In the genomic region with DNA sequence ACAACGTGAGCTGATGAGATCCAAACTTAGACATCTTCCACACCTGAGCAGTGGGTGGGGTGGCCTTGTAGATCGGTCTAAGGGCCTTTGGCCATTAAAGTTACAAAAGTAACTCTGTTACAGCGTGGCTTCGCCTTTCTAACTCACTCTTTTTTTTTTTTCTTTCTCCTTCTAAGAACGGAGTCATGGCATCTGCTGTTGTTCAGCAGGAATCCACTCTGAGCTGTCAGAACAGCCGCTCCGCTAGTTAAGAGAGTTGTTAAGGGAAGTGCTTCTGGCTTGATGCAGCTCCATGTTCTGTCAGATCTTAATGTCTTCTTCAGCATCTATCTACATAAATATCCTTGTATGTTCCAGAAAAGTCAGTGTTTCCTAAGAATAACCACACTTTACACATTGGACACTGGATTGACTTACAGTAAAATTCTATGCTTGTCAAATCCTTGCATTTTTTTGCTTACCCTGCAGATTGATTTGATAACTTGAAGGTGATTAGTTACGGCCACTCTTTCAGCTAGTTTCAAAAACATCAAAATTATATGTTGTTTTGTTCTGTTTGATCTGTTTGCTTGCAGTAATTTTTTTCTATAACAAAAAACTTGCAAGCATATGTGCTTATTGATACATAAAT, we compare ENCODE assay signal across 7 mouse cellular contexts. TPM values are rescaled to one million over a fixed set of nuclear protein-coding genes. Genes with fewer than 3 reads are reported as not detected.
DNase-seq lines count a peak whose midpoint lies in the region; ATAC-seq and TF ChIP-seq lines count a peak whose summit lies in the region.

No protein-coding gene starts in this region.

- peaks cover 16% of the 10 kb centered on the region for H3K4me1 ChIP-seq in lung, embryonic 16.5 days (replicated peaks; ENCODE audit: control insufficient read depth, insufficient read depth, low read length)
- peaks cover 6% of the 10 kb centered on the region for H3K4me1 ChIP-seq in hindbrain, postnatal 0 days (ENCODE audit: insufficient read depth, low read length)
- H3K4me1 ChIP-seq in neural tube, embryonic 13.5 days (replicated peaks) = peaks cover 36% of the 10 kb centered on the region

- peak overlapping the region; percentile 86 for H3K9ac ChIP-seq in lung, embryonic 16.5 days (ENCODE audit: low read length)
- H3K9ac ChIP-seq in hindbrain, postnatal 0 days (replicated peaks; ENCODE audit: low read length) = peak overlapping the region; percentile 68
- peak overlapping the region; percentile 78 for H3K9ac ChIP-seq in neural tube, embryonic 13.5 days

- H3K36me3 ChIP-seq in lung, embryonic 16.5 days (ENCODE audit: control insufficient read depth, insufficient read depth, low read length) = no peaks in the 10 kb centered on the region; the same call in 1 of the 2 replicates
- peaks cover 17% of the 10 kb centered on the region; the same call in 1 of the 2 replicates for H3K36me3 ChIP-seq in hindbrain, postnatal 0 days (ENCODE audit: insufficient read depth, low read length)
- peaks cover 24% of the 10 kb centered on the region for H3K36me3 ChIP-seq in neural tube, embryonic 13.5 days

- no peaks in the 10 kb centered on the region for H3K27me3 ChIP-seq in lung, embryonic 16.5 days (ENCODE audit: control insufficient read depth, insufficient read depth, low read depth, low read length)
- H3K27me3 ChIP-seq in hindbrain, postnatal 0 days (ENCODE audit: insufficient read depth, low read length) = no peaks in the 10 kb centered on the region
- no peaks in the 10 kb centered on the region for H3K27me3 ChIP-seq in neural tube, embryonic 13.5 days

- intact Hi-C loops in gastrocnemius, postnatal 14 days (cut with DNase I; ENCODE audit: low total_unique reads) = no loop called here

- no peak for TF ChIP-seq CTCF in hindbrain, postnatal 0 days (IDR thresholded peaks at IDR 0.05; ENCODE audit: low read depth)

- no peak for DNase-seq in lung, postnatal 14 days
- DNase-seq in c-Kit-positive CD71-positive TER-119-positive erythroid progenitor cells, embryonic 14.5 days (ENCODE audit: low spot score) = peak; percentile 28
- peak; percentile 23 for DNase-seq in hindbrain, postnatal 0 days (ENCODE audit: low spot score)
- DNase-seq in gastrocnemius, postnatal 14 days = no peak
- no peak for DNase-seq in ovary, postnatal 10 days (ENCODE audit: low spot score)

- peak overlapping the region; percentile 91 for H3K27ac ChIP-seq in lung, embryonic 16.5 days (ENCODE audit: low read length)
- H3K27ac ChIP-seq in hindbrain, postnatal 0 days = peak overlapping the region; percentile 85
- peak overlapping the region; percentile 82 for H3K27ac ChIP-seq in neural tube, embryonic 13.5 days (replicated peaks)

- no peaks in the 10 kb centered on the region for H3K9me3 ChIP-seq in lung, embryonic 16.5 days (ENCODE audit: control insufficient read depth, low read length)
- no peaks in the 10 kb centered on the region for H3K9me3 ChIP-seq in hindbrain, postnatal 0 days (ENCODE audit: low read length)
- H3K9me3 ChIP-seq in neural tube, embryonic 13.5 days = no peaks in the 10 kb centered on the region

- no peak for ATAC-seq in lung, embryonic 16.5 days (ENCODE audit: low read depth)
- no peak for ATAC-seq in hindbrain, postnatal 0 days
- no peak for ATAC-seq in neural tube, embryonic 13.5 days (ENCODE audit: low read depth)

- peak overlapping the region; percentile 92 for H3K4me3 ChIP-seq in lung, embryonic 16.5 days (ENCODE audit: low read length)
- peak overlapping the region; percentile 81 for H3K4me3 ChIP-seq in hindbrain, postnatal 0 days (ENCODE audit: low read length)
- peak overlapping the region; percentile 62 for H3K4me3 ChIP-seq in neural tube, embryonic 13.5 days

- 4% methylated on average over 8 of the region's 8 CpGs for WGBS in lung, embryonic 16.5 days
- WGBS in hindbrain, postnatal 0 days = 7% methylated on average over 8 of the region's 8 CpGs
- WGBS in neural tube, embryonic 13.5 days = 9% methylated on average over 8 of the region's 8 CpGs

- H3K4me2 ChIP-seq in lung, embryonic 16.5 days (ENCODE audit: low read depth, low read length) = peak overlapping the region; percentile 60
- H3K4me2 ChIP-seq in hindbrain, postnatal 0 days (ENCODE audit: low read depth, low read length) = peak overlapping the region; percentile 75
- peak overlapping the region; percentile 88 for H3K4me2 ChIP-seq in neural tube, embryonic 13.5 days

RNA-seq across cellular contexts. Expression of a gene that starts 0.9 kb away (rescaled TPM):
- polyA plus RNA-seq in lung, embryonic 16.5 days (2015; fragmentation: Nextera tagmentation; extraction: Ambion mirVana) = 14.3 and 17.8 TPM in 2 replicates
- total RNA-seq in hindbrain, postnatal 0 days (2014; rRNA removed) = 15.2 and 15.7 TPM in 2 replicates
- polyA plus RNA-seq in hindbrain, postnatal 0 days (2015; fragmentation: Nextera tagmentation; extraction: Ambion mirVana) = 29.5 and 30.0 TPM in 2 replicates
- polyA plus RNA-seq in neural tube, embryonic 13.5 days (2015; fragmentation: Nextera tagmentation; extraction: Ambion mirVana) = 32.5 and 34.7 TPM in 2 replicates
- total RNA-seq in gastrocnemius, postnatal 14 days (2021) = 10 to 100 TPM; 10.1 to 10.8 TPM

RNA-seq across cellular contexts. Expression of a gene that starts 1.0 kb away (rescaled TPM):
- polyA plus RNA-seq in lung, embryonic 16.5 days (2015; fragmentation: Nextera tagmentation; extraction: Ambion mirVana) = 63.7 and 67.0 TPM in 2 replicates
- total RNA-seq in hindbrain, postnatal 0 days (2014; rRNA removed) = 18.8 and 21.2 TPM in 2 replicates
- polyA plus RNA-seq in hindbrain, postnatal 0 days (2015; fragmentation: Nextera tagmentation; extraction: Ambion mirVana) = 38.8 and 41.8 TPM in 2 replicates
- 67.8 and 73.3 TPM in 2 replicates for polyA plus RNA-seq in neural tube, embryonic 13.5 days (2015; fragmentation: Nextera tagmentation; extraction: Ambion mirVana)
- 10 to 100 TPM; 23.0 to 24.5 TPM for total RNA-seq in gastrocnemius, postnatal 14 days (2021)

RNA-seq across cellular contexts. Expression of a gene that starts 59.4 kb away (rescaled TPM):
- 15.3 and 16.7 TPM in 2 replicates for polyA plus RNA-seq in lung, embryonic 16.5 days (2015; fragmentation: Nextera tagmentation; extraction: Ambion mirVana)
- 1.3 and 2.7 TPM in 2 replicates for total RNA-seq in hindbrain, postnatal 0 days (2014; rRNA removed)
- 1.7 and 1.9 TPM in 2 replicates for polyA plus RNA-seq in hindbrain, postnatal 0 days (2015; fragmentation: Nextera tagmentation; extraction: Ambion mirVana)
- polyA plus RNA-seq in neural tube, embryonic 13.5 days (2015; fragmentation: Nextera tagmentation; extraction: Ambion mirVana) = 0.25 TPM in 1 of 2 replicates, not detected in the other
- total RNA-seq in gastrocnemius, postnatal 14 days (2021) = under 1 TPM in 1 of 2 experiments, not detected in 1; 0.18 TPM

Comparison
In these comparisons a context has a peak if more than half of its experiments do, and no peak if none do; other contexts are left out.
1. DNase-seq: peak in c-Kit-positive CD71-positive TER-119-positive erythroid progenitor cells, embryonic 14.5 days (single experiment) and hindbrain, postnatal 0 days (single experiment); none in lung, postnatal 14 days (single experiment), gastrocnemius, postnatal 14 days (single experiment) and ovary, postnatal 10 days (single experiment).
2. Peak in every context shown above with its lines, with median percentiles within 50 percentile points of each other: H3K27ac ChIP-seq, H3K4me2 ChIP-seq, H3K4me3 ChIP-seq and H3K9ac ChIP-seq.